Mouse (Mus musculus) cerebellum, adult 8-10 months (tissue): Measurements from ENCODE around the gene H2-D1.
"Not testable (repeated sequence)": the region's sequence is repeated elsewhere in the genome, so short reads cannot be mapped to it uniquely, and the experiment has no call there.

Experiments used
- DNase-seq: peaks from one replicate; pipeline ENCODE4 v3.0.0; 2022

The H2-D1 gene

DNA sequence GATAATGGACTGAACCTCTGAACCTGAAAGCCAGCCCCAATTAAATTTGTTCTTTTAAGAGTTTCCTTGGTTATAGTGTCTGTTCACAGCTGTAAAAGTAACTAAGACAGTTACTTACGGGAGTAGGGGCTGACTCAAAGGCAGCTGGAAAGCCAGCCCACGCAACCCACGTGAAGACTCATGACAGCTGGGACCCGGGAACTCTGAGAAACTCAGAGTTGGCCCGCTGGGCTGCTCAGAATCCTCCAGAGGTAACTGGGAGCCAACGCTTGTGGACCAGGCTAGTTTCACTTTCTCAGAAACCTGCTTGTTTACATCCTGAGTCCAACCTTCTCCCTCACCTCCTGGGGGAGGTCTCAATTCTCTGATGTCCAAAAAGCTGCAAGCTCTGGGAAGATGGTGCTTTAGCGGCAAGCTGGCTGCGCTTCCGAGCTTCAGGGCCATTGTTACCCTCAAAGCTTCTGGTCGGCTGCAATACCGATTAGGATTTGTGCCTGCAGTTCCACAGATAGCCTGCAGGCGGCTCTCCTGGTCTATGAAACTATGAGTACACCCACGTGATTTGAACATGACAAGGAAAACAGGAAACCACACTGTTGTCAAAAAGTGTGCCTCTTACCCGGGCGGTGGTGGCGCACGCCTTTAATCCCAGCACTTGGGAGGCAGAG, 4.6 kb upstream of the H2-D1 start:
- DNase-seq, result peak; percentile 93

DNA sequence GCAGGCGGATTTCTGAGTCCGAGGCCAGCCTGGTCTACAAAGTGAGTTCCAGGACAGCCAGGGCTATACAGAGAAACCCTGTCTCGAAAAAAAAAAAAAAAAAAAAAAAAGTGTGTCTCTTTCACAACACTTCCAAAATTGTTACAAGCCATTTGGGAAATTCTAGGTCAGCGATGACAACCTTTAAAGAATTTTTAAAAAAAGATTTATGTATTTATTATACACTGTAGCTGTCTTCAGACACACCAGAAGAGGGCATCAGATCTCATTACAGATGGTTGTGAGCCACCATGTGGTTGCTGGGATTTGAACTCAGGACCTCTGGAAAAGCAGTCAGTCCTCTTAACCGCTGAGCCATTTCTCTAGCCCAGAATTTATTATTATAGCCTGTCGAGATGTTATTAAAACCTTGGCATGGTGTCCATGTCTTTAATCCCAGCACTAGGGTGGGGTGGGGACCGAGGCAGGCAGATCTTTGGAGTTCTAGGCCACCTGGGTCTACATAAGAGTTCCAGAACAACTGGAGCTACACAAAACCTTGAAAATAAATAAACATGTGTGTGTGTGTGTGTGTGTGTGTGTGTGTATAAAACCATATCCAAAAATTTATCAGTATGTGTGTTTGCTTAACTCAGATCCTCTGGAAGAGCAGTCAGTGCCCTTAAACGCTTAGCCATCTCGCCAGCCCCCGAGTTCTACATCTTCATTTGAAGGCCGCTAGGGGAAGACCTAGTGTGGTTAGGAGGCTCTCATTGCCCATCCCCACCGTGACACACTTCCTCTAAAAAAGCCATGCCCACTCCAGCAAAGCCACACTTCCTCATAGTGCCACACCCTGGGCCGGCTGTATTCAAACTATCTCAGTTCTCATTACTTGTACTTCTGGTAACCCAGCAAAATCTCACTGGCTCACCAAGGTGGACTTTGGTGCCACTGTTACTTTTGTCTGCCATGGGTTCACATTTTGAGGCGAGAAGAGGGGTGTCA, 3.7 kb upstream of the H2-D1 start:
- DNase-seq, result peak; percentile 15

DNA sequence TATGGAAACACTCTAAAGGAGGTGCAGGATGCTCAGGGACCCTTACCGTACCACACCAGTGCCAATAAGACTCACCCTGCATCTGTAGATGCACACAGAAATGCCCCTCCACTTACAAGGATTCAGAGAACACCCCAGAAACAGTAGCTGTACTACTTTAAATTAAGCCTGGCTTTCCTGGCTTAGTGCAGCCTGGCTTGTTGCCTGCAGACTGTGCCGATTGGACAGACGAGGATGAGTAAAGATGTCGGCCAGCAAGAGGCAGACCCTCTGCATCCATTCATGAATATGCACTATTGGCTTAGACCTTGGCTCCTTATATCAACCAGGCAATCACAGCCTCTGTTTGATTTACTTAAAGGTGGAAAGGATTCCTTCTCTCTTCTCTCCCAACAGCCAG, 2.9 kb upstream of the H2-D1 start:
- no peak for DNase-seq

DNA sequence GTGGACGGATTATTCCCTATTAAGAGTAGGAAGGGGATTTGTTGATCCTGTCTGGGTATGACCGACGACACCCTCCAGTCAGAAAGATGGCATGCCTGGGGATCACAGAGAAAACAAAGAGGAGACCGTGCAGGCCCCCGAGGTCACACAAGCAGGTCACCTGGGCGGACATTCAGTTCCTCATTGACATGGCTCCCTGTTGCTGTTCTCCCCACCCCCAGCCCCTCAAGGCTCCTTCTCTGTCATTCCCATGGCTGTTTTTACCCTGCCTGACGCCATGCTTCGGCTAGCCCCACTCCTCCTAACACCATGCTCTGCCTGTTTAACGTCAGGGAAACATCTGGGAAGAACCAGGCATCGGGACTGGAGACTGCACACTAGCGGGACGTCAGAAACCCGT, 879 bp upstream of the H2-D1 start:
- peak; percentile 6 for DNase-seq

DNA sequence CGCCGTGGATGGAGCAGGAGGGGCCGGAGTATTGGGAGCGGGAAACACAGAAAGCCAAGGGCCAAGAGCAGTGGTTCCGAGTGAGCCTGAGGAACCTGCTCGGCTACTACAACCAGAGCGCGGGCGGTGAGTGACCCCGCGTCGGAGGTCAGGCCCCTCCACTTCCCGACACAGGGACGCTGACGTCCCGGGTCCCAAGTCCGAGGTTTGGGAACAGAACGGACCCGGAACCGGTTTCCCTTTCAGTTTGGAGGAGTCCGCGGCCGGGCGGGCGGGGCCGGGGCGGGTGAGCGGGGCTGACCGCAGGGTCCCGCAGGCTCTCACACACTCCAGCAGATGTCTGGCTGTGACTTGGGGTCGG, 973 bp downstream of the H2-D1 start:
- no peak for DNase-seq

DNA sequence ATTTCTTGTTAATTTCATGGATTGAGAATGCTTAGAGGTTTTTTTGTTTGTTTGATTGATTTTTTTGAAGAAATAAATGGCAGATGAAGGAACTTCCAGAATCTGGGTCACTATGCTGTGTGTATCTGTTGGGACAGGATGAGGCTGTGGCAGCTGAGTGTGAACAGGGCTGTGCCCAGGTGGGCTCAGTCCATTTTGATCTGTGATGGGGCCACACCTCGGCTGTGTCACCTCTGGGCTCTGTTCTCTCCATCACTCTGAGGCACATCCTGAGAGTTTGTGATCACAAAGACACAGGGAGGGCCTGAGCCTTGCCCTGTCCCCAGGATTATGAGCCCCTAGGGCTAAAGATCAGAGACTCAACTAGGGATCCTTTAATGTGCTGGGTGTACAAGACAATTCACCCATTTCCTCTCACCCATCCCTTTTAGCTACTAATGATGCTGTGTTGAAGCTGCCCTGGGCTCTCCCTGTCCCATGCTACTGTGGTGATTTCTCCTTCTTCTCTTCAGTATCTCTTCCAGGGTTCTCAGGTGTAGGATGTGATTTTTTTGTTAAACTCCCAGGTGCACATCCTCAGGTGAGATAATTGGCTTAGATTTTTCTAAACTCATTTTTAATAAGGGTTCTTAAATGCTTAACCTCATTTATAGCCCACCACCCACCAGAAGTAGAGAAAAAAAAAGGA, 5.0 kb downstream of the H2-D1 start:
- no peak for DNase-seq

DNA sequence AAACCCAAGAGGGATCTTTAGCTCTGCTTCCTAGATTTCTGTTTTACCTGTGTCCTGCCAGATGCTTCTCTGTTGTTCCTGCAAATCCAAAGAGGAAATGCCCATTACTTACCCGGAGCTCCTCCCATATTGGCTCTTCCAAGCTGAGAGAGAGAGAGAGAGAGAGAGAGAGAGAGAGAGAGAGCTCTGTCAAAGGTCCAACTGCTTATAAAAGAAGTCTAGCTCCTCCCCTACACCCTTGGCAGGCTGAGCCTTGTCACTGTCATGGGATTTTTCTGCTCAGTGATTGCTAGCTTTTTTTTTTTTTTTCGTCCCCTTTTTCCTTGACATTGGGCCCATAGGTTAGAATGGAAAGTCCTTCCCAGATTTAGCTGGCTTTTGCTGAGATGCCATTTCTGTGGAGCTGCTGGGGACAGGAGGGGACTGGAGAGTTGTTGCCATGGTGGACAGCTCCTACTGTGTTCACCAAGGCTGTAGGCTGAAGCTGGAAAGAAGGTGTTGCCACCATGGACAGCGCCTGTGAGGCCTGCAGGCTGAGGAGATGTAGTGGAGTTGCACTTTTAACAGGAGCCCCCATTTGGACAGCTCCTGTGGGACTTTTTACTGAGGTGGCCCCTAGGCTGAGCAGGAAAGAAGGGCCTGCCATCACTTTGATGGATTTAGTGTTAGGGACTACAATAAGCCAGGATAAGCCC, 7.3 kb downstream of the H2-D1 start:
- no peak for DNase-seq

DNA sequence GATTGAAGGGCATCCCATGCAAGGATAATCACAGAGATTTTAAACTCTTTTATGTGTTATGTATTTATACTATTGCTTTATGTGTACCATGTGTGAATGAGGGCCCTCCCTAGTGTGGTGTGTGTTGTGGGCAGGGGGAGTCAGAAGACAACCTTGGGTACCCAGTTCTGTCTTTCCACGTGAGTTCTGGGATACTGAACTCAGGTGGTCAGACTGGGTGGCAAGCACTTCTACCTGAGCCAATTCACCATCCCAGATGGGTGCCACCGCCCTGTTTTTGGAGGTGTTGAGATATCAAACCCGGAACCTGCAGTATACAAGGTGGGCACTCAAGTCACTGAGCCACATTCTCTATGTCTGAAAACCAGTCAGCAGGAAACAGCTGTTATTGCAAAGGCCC, 9.7 kb downstream of the H2-D1 start:
- no peak for DNase-seq

DNA sequence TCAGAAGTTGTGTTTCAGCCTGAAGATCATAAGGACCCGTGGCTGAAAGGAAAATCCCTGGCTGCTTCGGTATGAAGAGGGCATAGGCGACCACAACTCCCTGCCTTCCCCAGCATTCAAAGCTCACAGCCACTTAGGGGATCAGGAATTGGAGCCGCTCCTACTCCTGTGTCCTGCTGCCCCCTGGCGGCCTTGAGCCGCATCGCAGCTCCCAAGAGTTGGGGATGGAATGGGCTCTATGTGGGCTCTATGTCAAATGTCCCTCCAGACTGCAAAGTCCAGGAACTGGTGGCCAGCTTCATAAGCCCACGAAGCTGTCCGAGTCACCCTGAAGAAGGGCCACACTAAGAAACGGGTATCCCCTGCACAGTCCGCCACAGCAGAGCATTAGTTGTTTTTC, 12.2 kb downstream of the H2-D1 start:
- DNase-seq, result peak; percentile 82

DNA sequence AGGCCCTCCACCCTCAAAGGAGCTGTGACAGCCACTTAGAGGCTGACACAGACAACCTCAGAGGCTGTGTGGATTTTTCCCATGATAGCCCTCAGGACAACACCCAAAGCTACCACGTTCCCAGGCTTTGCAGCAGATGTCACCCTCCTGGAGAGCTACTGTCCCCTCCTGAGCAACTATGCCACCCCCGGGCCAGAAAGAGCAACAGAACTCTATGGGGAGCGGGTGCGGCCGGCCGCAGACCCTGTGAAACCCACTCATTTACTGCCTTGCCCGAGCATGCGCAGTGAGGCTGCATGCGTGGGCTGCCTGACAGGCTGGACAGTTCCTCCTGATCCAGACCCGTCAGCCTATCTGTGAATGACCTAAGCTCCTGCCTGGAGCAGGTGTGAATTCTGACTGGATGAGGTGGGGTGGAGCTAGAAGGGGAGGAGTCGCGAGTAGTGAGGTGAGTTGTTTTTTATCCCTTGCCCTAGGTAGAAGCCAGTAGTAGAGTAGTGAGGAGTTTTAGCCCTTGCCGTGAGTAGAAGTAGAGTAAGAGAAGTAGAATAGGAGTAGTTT, 13.9 kb downstream of the H2-D1 start:
- no peak for DNase-seq

DNA sequence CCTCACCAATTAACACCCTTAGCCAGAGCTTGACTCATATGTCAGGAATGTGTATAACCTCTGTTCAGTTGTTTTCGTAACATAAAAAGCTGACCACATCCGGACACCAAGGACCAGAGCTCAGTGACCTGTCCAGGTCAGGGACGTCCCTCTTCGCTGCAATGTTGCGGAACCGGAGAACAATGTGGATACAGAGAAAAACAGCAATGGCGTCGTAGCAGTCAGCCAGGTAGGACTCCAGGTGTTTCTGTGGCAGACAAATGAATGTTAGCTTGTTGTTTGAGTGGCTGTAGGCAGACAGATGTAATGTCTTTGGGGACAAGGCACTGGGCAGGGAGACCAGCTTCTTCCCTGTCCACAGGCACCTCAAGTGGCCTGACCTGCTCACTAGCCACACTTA, 15.5 kb downstream of the H2-D1 start:
- no peak for DNase-seq

DNA sequence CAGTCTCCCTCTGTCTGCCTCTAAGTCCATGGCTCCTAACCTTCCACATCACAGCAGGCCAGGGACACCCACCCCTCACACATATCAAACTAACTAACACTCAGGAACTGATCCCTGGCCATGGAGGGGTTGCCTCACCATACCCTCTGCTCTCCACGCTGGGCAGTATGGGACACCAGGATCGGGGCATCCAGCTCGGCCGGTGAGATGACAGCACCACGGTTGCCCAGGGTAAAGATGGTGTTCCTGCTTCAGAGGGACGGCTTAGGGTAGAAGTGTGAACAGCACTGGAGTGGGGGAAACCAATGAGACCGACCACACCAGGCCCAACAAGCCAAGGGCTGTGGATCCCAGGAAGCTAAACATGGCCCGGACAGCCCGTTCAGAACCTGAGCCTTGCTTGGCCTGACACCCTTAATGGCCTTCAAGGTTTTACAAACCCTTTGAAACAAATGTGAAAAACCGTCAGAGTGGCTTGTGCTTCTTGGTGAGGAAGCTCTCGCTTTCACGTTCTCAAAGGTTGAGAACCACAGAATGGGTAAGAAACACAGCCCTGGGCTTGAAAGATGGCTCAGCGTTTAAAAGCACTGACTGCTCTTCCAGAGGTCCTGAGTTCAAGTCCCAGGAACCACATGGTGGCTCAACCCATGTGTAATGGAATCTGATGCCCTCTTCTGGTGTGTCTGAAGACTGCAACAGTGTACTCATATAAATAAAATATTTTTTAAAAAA, 16.6 kb downstream of the H2-D1 start:
- DNase-seq, result no peak

DNA sequence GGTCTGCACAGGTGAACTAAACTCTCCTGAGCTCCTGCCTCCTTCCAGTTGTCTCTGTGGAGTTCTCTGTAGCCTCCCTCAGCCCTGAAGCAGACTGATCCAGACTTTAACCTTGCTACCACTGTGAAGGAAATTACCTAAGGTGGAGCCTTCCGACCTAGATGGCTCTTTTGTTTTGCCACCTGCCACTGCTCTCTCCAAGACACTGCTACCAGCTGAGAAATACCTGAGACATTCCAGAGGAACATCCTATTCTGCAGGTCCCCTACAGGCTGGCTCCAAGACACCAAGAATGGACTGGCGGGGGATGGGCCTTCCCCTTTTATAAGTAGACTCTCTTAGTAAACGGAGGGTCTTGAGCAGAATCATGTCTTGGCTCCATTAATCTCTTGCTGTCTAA, 17.7 kb downstream of the H2-D1 start:
- DNase-seq, result no peak

DNA sequence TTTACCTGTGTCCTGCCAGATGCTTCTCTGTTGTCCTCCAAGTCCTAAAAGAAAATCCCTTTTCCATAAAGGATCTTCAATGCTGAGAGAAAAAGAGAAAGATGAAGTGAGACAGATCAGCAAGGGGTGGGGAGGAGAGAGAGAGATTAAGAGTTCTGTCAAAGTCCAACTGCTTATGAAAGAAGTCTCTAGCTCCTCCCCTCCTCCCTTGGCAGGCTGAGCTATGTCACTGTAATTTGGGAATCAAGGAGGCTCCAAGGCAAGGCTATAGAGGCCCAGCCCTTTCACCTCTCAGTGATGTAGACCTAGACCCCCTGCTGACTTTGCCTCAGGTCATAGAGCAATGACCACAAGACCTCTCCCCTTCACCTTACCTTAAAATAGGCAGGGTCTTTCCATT, 22.9 kb downstream of the H2-D1 start:
- DNase-seq, result no peak

DNA sequence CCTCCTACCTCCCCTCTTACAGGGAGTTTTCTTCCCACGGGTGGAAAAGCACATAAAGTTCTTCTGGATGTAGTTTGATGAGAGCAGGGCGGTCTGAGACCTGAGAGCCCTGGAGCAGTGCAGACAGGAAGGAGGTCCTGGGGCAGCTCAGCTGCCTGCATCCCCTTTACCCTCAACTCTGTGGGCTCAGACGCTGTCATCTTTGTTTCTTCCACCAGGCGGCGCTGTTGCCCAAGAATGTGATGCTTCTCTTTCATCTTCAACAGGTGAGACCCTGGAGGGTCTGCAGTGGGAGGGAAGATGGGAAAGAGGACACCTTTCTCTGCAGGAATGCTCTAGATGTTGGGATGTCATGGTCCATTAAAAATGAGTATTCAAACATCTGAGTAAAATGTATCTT, 33.3 kb downstream of the H2-D1 start:
- DNase-seq, result peak; percentile 23

DNA sequence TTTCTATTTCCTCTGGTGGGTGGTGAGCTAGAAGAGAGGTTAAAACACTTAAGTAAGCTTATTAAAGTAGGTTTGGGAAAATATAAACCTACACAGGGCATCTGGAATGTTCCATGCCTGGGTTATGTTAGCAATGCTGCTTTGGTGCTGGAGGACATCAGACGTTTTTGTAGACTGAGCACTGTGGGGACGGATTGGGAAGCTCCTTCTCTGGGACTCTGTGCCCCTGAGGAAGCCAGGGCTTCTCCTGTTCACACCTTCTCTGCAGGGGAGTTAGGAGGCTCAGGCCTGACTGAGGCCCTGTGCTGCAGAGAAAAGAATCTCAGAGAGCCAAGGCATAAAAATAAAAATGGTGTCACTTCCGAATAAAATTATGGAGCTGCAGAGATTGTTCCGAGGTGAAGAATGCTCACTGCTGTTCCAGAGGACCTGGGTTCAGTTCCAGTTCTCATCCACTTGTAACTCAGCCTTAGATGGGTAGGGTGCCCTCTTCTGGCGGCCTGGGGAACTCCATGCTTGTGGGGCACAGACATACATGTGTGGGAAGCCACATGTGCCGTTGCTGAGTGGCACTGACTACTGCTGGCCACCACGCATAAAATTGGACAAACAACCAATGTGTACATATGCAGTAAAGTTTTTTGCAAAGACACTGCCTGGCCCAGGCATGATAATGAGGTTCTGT, 37.9 kb downstream of the H2-D1 start:
- not testable (repeated sequence) for DNase-seq

DNA sequence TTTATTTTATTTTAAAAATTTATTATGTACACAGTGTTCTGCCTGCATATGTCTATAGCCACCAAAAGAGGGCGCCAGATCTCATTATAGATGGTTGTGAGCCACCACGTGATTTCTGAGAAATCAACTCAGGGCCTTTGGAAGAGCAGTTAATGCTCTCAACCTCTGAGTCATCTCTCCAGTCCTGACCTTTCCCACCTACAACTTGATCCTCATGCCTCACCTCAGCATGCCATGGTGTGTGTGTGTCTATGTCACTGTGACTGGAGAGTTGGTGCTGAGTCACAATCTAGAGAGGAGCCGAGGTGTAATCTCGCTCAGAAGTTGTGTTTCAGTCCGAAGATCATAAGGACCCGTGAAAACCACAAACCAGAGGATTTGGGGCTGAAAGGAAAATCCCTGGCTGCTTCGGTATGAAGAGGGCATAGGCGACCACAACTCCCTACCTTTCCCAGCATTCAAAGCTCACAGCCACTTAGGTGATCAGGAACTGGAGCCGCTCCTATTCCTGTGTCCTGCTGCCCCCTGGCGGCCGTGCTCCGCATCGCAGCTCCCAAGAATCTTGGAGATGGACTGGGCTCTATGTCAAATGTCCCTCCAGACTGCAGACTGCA, 39.2 kb downstream of the H2-D1 start:
- peak; percentile 85 for DNase-seq

DNA sequence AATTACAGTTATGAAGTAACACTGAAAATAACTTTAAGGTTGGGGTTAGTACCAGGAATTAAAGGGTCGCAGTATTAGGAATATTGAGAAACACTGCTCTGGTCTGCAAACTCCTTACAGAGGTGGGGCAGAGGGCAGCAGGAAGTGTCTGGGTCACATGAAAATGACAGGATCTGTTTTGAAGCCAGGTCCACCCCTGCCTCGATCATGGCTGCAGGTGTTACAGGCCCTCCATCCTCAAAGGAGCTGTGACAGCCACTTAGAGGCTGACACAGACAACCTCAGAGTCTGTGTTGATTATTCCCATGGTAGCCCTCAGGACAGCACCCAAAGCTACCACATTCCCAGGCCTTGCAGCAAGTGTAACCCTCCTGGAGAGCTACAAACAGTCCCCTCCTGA, 40.7 kb downstream of the H2-D1 start:
- DNase-seq, result no peak

DNA sequence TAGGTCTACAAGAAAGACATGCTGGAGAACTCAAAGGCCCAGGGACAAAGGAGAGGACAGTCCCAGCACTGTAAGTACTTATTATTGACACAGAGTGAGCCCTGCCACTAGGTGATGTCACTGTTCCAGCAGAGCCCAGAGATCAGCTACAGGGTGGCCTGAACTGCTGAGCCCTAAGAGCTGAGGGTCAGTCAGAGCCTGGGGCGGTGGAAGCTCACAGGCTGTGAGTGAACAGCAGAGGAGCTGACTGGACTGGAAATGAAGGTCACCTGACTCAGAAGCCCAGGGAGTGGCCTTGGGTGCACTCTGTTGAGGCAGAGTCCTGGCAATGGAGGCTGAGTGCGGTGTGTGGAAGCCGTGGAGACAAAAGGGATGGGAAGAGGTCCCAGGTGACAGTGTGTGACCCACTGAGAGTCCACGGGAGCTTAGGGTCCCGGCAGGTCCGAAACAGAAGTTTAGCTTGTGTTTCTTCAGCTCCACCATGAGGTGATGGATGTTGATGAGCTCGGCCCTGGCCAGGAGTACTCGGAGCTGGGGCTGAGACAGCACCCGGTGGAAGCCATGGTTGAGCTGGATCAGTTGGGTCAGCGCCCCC, 41.3 kb downstream of the H2-D1 start:
- DNase-seq, result no peak

DNA sequence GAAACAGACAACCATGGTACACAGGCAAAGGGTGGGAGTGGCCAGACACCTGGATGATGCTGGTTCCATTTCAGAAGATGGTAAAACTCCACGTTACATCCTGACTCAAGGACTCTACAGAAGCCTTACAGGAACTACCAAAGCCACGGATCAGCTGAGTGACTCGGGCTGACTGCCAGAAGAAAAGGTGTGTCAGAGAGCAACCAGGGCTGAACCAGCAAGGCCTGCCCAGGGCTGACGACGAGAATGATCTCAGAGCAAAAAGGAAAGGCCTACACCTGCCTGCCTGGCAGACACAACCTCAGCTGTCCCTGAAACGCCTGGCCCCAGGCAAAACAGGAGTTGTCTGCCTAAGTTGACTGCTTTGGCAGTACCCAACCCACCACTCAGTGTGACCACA, 41.9 kb downstream of the H2-D1 start:
- DNase-seq, result no peak

DNA sequence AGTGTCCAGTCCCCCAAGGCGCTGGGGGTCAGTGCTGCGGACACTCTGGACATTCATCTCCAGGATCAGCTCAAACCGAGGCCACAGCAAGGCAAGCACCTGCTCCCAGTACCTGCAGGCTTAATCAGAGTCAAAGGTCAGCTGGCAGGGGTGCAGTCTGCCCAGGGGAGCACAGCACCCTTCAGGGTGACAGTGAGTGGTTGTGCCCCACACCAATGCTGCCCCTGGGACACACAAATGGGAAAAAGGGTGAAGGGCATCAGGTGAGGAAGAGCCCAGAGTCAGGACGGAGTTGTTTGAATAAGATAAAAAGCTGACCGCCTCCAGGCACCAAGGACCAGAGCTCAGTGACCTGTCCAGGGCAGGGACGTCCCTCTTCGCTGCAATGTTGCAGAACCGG, 42.4 kb downstream of the H2-D1 start:
- DNase-seq, result not testable (repeated sequence)
